Mouse (Mus musculus) stomach, postnatal 0 days (tissue): ENCODE measurements around the gene Daam1.

ENCODE experiments used
- CTCF ChIP-seq: IDR thresholded peaks from 2 replicates; pipeline ENCODE4 v1.5.1; 2016; ENCODE audit warnings: antibody characterized with exemption, low read depth, mild to moderate bottlenecking, moderate library complexity
- EP300 ChIP-seq: optimal IDR thresholded peaks from 2 replicates; pipeline ENCODE3; 2016; ENCODE audit warnings: antibody characterized with exemption

- TF ChIP-seq CTCF: no peak
- no peak for TF ChIP-seq EP300
Observed at GRCm38 (mm10) chr12:71972126-71972525, 141.2 kb downstream of the Daam1 start.
